Mouse (Mus musculus): ENCODE measurements around the gene Rab14. TPM values are rescaled to one million over a fixed set of nuclear protein-coding genes. Genes with fewer than 3 reads are reported as not detected.

The Rab14 gene
- 100 to 1,000 TPM; 119 to 130 TPM for total RNA-seq (2021)
- long read RNA-seq, experiment 1, full-length matches to known transcripts = 176 of 222 reads
- long read RNA-seq, experiment 1, partial matches to known transcripts = 6 of 222 reads
- long read RNA-seq, experiment 1, other reads (novel, unspliced or antisense) = 40 of 222 reads
- long read RNA-seq, experiment 2, transcript Rab14-201 (8 exons, 3,081 nt) = major isoform, 212 of 260 reads
- long read RNA-seq, experiment 2, partial matches to known transcripts = 6 of 260 reads
- long read RNA-seq, experiment 2, other reads (novel, unspliced or antisense) = 41 of 260 reads

GRCm38 (mm10) chr2:35200898-35201668 is at the start of gene Rab14:
Rab14 (minus strand) TSS chr2:35201120.
- peak; percentile 100 for DNase-seq (ENCODE audit: low spot score in 2 of 2)

DNA sequence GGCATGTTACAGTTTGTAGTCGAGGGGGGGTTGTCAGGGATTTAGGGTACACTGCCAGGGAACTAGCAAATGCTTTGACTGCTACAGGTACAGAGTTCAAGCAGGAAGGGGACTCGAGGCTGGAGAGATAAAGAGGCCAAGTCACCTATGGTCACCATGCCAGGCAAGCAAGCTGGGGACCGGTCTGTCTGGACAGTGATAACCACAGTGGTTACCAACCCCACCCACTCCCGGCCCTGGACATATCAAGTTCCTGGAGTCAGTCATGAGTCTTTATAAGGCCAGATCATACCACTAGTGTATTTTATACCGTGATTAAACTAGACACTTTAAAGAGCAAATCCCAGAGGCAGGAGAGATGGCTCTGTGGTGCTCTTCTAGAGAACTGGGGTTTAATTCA is 46.8 kb upstream of the Rab14 start:
- no peak for DNase-seq (ENCODE audit: low spot score in 2 of 2)

- DNase-seq (ENCODE audit: low spot score in 2 of 2) = no peak
These were observed 43.3 kb upstream of the Rab14 start for GRCm38 (mm10) chr2:35244241-35244640.

DNA sequence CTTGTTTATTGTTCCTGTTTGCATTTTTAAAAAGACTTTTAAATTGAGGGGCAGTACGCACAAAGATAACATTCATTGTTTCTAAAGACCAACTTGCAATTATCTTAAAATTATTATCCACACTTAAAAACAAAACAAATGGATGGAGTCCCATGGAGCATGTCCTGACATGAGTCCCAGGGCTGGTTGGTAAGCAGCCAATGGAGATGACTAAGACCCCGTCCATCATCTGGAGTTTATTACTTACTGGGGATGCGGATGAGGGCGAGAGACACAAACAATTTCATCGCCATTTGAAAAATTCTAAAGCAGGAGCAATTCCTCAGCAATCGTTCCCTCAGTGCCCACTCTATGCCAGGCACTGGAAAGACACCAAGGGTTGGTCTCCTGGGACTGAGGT is 34.1 kb upstream of the Rab14 start:
- DNase-seq (ENCODE audit: low spot score in 2 of 2) = no peak

GRCm38 (mm10) chr2:35233898-35234297 is 33.0 kb upstream of the Rab14 start:
- no peak for DNase-seq (ENCODE audit: low spot score in 2 of 2)

DNA sequence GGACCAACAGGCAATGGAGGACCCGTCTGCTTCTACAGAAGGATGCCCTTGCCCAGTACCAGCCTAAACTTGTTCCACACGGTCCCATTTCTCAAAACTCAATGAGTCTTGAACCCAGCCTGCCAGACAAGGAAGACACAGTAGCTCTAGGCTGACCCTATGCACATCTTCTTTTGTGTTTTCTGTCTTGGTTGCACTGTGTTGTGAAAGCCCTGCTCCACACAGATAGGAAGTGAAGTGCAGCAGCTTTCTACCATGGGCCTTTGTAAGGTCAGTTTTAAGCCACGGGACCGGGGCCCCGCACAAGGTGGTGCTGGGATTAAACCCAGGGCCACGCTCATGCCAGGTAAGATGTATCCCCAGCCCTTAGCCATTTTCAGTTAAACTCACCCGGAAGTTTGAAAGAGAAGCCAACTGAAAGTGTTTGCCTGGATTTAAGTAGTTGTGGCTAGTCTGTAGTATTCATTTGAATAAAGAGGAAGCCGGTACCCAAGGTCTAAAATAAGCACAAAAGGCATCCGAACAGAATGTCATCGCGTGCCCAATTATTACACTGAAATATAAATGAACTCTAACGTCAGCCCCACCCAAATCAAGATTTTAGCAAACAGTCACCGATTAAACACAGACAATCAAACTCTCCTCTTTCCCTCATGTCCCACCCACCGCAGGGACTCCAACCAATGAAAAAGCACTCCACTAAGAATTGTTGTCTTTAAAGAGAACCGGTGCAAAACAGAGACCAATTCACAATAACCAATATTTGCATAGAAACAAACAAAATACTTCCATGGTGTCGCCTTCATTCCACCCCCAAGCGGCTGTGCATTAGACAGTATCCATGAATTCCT is 31.9 kb upstream of the Rab14 start:
- DNase-seq (ENCODE audit: low spot score in 2 of 2) = no peak

DNA sequence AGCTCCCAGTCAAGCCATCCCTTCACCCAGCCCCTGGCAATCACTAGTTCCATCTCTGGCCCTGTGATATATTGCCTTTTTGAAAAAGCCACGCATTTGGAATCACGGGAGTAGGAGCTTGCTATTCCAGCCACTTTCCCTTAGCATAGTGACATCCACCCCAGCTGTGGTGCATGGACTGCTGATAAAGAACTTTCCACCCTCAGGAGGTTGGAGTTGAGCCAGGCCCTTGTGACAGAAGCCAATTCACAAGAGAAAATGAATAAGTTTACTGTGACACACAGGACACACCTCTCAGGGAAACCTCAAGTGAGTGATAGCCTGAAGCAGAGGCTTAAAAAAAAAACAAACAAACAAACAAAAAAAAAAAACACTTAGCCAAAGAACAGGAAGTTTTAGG is 31.0 kb upstream of the Rab14 start:
- no peak for DNase-seq (ENCODE audit: low spot score in 2 of 2)

DNA sequence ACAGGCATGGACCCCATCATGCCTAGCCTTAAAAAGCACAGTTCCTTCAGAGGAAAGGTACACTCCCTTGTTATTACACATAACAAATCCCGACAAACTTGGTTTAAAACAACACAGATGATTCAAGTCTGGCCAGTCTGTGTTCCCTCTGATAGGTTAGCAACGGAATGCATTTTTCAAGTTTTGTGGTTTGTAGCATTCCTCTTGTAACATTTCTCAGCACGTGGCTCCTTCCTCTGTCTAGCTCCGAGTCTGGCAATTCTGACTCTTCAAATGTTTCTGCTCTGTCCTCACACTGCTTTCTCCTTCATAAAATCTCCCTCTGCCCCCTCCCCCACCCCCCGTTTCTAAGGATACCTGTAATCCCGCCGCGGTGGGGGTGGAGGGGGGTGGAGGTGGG is 29.3 kb upstream of the Rab14 start:
- DNase-seq (ENCODE audit: low spot score in 2 of 2) = no peak

GRCm38 (mm10) chr2:35228145-35228544 is 27.2 kb upstream of the Rab14 start:
- no peak for DNase-seq (ENCODE audit: low spot score in 2 of 2)

- no peak for DNase-seq (ENCODE audit: low spot score in 2 of 2)
These were observed 23.4 kb upstream of the Rab14 start for GRCm38 (mm10) chr2:35224285-35224684.

GRCm38 (mm10) chr2:35222822-35223391 is 22.0 kb upstream of the Rab14 start:
- DNase-seq (ENCODE audit: low spot score in 2 of 2) = no peak

DNA sequence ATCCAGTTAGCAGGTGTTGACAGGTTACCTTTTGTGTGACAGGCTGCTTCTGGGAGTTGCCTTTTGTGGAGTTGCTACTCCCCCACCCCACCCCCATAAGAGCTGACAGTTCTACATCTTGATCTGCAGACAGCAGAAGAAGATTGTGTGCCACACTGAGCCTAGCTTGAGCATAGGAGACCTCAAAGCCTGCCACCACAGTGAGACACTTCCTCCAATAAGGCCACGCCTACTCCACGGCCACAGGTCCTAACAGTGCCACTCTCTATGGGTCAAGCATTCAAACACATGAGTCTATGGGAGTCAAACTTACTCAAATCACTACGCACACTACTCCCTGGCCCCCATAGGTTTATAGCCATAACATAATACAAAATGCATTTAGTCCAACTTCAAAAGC is 17.8 kb upstream of the Rab14 start:
- DNase-seq (ENCODE audit: low spot score in 2 of 2) = no peak

DNA sequence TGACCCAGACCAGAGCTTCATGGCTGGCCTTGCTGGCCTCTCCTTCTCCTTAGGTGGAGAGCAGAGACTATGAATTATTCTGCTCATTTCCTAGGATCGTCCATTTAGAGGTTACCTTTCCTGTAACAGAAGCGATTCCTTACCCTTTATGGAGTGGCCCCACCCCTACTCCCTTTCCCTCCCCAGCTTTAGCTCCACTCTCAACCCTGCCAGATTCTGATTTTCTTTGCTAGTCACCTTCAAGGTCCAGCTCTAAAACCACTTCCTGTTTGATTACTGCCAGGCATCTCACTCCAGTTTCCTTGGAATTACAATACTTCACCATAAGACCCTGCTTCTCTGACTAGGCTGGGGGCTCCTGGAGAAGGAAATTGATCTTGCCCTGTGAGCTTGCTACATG is 15.8 kb upstream of the Rab14 start:
- no peak for DNase-seq (ENCODE audit: low spot score in 2 of 2)

DNA sequence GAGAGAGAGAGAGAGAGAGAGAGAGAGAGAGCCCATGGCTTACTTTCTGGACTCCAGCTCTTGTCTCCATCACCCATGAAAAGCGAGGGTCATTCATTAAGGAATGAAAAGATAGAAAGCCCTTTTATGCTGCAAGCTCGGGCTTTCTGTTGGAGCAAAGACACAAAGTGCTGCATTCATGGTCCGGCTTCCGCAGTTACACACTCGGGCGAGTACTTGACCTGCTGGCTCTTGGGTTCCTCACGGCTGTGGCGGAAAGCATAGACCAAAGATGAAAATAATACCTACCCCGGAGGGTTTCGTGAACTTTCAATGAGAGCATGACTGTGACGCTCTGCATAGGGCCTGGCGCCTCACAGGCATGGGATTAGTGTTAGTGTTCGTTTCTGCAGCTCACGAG is 14.4 kb upstream of the Rab14 start:
- no peak for DNase-seq (ENCODE audit: low spot score in 2 of 2)

DNA sequence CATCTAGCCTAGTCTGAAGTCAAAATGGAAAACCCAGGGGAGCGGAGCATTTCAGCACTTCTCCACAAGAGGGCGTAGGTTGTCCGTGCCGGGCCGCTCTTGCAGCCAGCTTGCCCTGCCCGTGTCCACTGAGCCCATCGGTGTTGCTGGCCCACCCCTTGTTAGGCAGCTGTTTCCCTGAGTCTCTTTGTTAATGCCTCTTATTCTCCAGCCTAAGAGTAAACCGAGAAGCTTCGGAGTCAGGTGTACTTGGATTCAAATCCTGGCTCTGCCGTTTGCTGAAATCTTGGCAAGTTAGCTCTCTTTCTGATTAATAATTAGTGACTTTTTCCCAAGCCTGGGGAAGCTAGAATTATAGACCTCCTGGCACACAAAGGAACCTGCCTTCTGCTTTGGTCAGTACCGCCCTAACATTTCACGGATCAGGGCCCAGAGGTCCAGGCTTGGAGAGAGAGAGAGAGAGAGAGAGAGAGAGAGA is 14.0 kb upstream of the Rab14 start:
- peak; percentile 76 to 83 for DNase-seq (ENCODE audit: low spot score in 2 of 2)

DNA sequence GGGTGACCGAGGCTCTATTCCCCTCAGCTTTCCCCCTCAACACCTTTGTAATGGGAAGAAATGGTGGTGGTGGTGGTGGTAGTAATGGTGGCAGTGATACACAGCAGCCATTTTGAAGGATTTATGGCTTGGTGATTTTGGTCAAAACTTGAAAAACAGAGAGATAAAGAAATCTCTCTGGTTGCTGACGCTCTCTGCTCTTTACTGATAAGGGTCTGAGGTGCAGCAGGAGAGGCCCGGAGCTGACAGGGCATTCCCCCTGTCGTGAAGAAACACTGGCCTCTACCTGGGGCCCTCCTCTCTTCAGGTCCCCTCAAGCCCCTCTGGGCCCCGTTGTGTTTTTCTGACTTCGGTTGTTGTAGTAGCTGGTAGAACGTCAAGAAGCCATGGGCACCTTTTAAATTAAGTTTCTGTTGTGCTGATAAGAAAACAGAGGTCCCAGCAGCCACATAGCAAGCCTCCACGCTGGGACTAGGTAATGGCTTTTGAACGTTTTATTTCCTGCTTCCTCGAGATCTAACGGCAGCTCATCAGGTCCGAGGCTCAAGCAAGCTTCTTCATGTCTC is 12.5 kb upstream of the Rab14 start:
- DNase-seq (ENCODE audit: low spot score in 2 of 2) = no peak

- DNase-seq (ENCODE audit: low spot score in 2 of 2) = no peak
These were observed 10.8 kb upstream of the Rab14 start for GRCm38 (mm10) chr2:35211681-35212080.

DNA sequence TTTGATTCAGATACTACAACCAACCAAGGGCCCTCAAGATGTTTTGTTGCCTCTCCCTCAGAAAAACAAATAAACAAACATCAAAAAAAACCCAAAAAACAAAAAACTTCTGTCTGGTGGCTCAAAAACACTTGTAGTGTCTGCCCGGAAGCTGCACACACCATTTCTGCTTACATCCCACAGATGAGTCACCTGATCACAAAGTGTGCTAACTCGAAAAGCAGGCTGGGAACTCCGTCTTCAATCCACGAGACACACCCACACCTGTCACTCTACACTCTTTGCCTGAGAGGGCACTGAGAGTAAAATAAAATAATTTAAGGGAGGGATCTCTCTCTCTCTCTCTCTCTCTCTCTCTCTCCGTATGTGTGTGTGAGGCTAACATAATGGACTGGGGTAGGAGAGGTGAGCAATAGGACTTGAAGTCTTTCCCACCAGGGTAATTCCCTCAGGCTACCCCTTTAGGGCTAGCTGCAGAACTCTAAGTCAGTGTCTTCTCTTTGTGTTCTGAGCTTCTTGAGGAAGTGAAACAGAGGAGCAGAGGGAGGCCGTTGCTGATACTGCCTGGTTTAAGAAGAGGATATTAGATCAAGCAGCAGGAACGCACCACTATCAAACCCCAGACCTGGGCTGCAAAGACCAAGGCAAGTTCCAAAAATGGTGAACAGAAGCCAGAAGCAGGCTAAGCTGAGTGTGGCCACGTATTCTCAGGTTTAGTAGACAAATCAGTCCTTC is 8.2 kb upstream of the Rab14 start:
- DNase-seq (ENCODE audit: low spot score in 2 of 2) = no peak

- DNase-seq (ENCODE audit: low spot score in 2 of 2) = no peak
These were observed 7.1 kb upstream of the Rab14 start for GRCm38 (mm10) chr2:35208054-35208453.

DNA sequence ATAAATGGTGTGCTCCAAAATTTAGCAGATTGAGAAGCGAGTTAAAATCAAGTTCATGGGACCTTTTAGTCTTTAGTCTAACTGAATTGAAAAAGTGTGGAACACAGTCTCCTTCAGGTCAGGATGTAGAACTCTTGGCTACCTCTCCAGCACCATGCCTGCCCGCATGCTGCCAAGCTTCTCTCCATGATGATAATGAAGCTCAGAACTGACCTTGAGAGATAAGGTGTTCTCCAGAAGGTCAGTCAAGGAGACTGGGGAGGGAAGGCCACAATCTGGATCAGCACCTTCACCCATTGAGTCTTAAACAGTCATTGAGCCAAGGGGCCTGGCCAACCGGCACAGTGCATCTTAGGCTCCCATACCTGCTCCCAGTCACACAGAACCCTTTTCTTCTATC is 5.8 kb upstream of the Rab14 start:
- no peak for DNase-seq (ENCODE audit: low spot score in 2 of 2)

Measured in gastrocnemius, postnatal 4 days (tissue).